Mouse (Mus musculus): ENCODE measurements at regions not wholly inside any gene's neighbourhood (a gene's known extent, or its start where the extent isn't known, plus 50 kb on each side); places are given as distances from the start of the nearest gene placed in this dataset.

- TF ChIP-seq POLR2A (IDR thresholded peaks at IDR 0.05; ENCODE audit: borderline replicate concordance, extremely low read depth, low read depth, low read length) = no peak
- TF ChIP-seq CTCF (IDR thresholded peaks at IDR 0.05; ENCODE audit: insufficient read depth, low read length) = no peak
Observed at GRCm38 (mm10) chr6:101609015-101609414, 231.3 kb upstream of the Pdzrn3 start.
